Mouse (Mus musculus) embryonic facial prominence, embryonic 11.5 days (tissue): ENCODE measurements around the gene Slc11a1. TPM values are rescaled to one million over a fixed set of nuclear protein-coding genes. Genes with fewer than 3 reads are reported as not detected.
"Not testable (repeated sequence)": the region's sequence is repeated elsewhere in the genome, so short reads cannot be mapped to it uniquely, and the experiment has no call there.

Source experiments
- ATAC-seq: fragments of 200-750 bp; cut with Nextera tagmentation; replicated peaks from 2 replicates; pipeline ENCODE4 v1.8.0; 2017; ENCODE audit warnings: low read depth; ENCODE audit not compliant: insufficient number of reproducible peaks, low FRiP score, low TSS enrichment
- DNase-seq: peaks from one replicate; pipeline ENCODE4 v3.0.0-alpha.2; 2015; ENCODE audit warnings: low spot score
- H3K27ac ChIP-seq: fragments of 300-500 bp; sonication (generic); replicated peaks from 2 replicates; pipeline ENCODE4 v1.5.1; 2014; ENCODE audit warnings: mild to moderate bottlenecking, low read depth, low read length, control low read depth
- H3K27me3 ChIP-seq: fragments of 300-500 bp; sonication (generic); 2 replicates; pipeline ENCODE4 v1.6.1; 2014; ENCODE audit warnings: mild to moderate bottlenecking, low read length, moderate library complexity, mixed read lengths; ENCODE audit not compliant: control insufficient read depth, insufficient read depth
- H3K36me3 ChIP-seq: fragments of 300-500 bp; sonication (generic); replicated peaks from 2 replicates; pipeline ENCODE4 v1.6.1; 2014; ENCODE audit warnings: low read depth, mild to moderate bottlenecking, low read length, moderate library complexity, mixed read lengths; ENCODE audit not compliant: control insufficient read depth, insufficient read depth
- H3K4me1 ChIP-seq: fragments of 300-500 bp; sonication (generic); 2 replicates; pipeline ENCODE4 v1.6.1; 2014; ENCODE audit warnings: low read length, mixed read lengths; ENCODE audit not compliant: control insufficient read depth, insufficient read depth
- H3K4me2 ChIP-seq: fragments of 300-500 bp; sonication (generic); 2 replicates; pipeline ENCODE4 v1.6.1; 2014; ENCODE audit warnings: low read depth, mild to moderate bottlenecking, control low read depth, low read length, moderate library complexity
- H3K4me3 ChIP-seq: fragments of 300-500 bp; sonication (generic); 2 replicates; pipeline ENCODE4 v1.5.1; 2014; ENCODE audit warnings: low read depth, low read length, control low read depth
- H3K9ac ChIP-seq: fragments of 300-500 bp; sonication (generic); replicated peaks from 2 replicates; pipeline ENCODE4 v1.6.1; 2014; ENCODE audit warnings: mild to moderate bottlenecking, control low read depth, low read length
- H3K9me3 ChIP-seq: fragments of 300-500 bp; sonication (generic); replicated peaks from 2 replicates; pipeline ENCODE4 v1.6.1; 2016; ENCODE audit warnings: mild to moderate bottlenecking, low read length, inconsistent platforms, mixed read lengths; ENCODE audit not compliant: control insufficient read depth
- WGBS: fragments of 180-500 bp; shearing (Covaris S2); extraction: QIAGEN DNeasy Blood & Tissue Kit; methylation state at CpG from one replicate; pipeline ENCODE4 v1.1.7; 2014; 5-methylcytosine and 5-hydroxymethylcytosine counted together
- polyA plus RNA-seq: library from polyadenylated mRNA; unstranded; fragments of >200 nt; fragmentation: Nextera tagmentation; extraction: Ambion mirVana; gene quantifications from 2 replicates; pipeline ENCODE4 v1.2.1, GENCODE M21; 2014

The Slc11a1 gene
- polyA plus RNA-seq, 1 experiment from 2014 or later, result 2.4 TPM

GRCm38 (mm10) chr1:74335436-74336170 lies 39.4 kb upstream of the Slc11a1 start:
- WGBS, result 80% methylated on average over 6 of the region's 6 CpGs
- Histone ChIP-seq H3K4me3 (no peak overlapping the region), H3K4me2 (no peak overlapping the region), H3K9me3 (no peaks in the 10 kb centered on the region), H3K36me3 (no peaks in the 10 kb centered on the region), H3K4me1 (no peaks in the 10 kb centered on the region), H3K9ac (no peak overlapping the region), H3K27ac (no peak overlapping the region), H3K27me3 (no peaks in the 10 kb centered on the region)
- ATAC-seq (no peak), DNase-seq (no peak)

GRCm38 (mm10) chr1:74337241-74337771 lies 37.7 kb upstream of the Slc11a1 start:
- H3K27ac ChIP-seq, result no peak overlapping the region
- no peak for DNase-seq
- 82% methylated on average over 3 of the region's 3 CpGs for WGBS

GRCm38 (mm10) chr1:74338013-74338412 lies 37.0 kb upstream of the Slc11a1 start:
- Histone ChIP-seq H3K36me3 (no peaks in the 10 kb centered on the region), H3K9me3 (no peaks in the 10 kb centered on the region), H3K4me3 (no peak overlapping the region), H3K4me1 (no peaks in the 10 kb centered on the region), H3K4me2 (no peak overlapping the region), H3K27ac (no peak overlapping the region), H3K27me3 (no peaks in the 10 kb centered on the region), H3K9ac (no peak overlapping the region)
- DNase-seq (no peak), ATAC-seq (no peak)
- WGBS, result 83% methylated on average over 5 of the region's 5 CpGs

More at GRCm38 (mm10) chr1:74337241-74337771, 37.7 kb upstream of the Slc11a1 start:
- Histone ChIP-seq H3K36me3 (no peaks in the 10 kb centered on the region), H3K4me1 (no peaks in the 10 kb centered on the region), H3K4me3 (no peak overlapping the region), H3K9ac (no peak overlapping the region), H3K4me2 (no peak overlapping the region), H3K27me3 (no peaks in the 10 kb centered on the region), H3K9me3 (no peaks in the 10 kb centered on the region)
- no peak for ATAC-seq

- no peak overlapping the region for H3K4me2 ChIP-seq
- 68% methylated on average over 4 of the region's 4 CpGs for WGBS
- ATAC-seq, result no peak
- H3K27ac ChIP-seq, result no peak overlapping the region
- H3K36me3 ChIP-seq, result no peaks in the 10 kb centered on the region
- no peak overlapping the region for H3K9ac ChIP-seq
- no peaks in the 10 kb centered on the region for H3K4me1 ChIP-seq
- no peak overlapping the region for H3K4me3 ChIP-seq
- no peak for DNase-seq
- no peaks in the 10 kb centered on the region for H3K27me3 ChIP-seq
- no peaks in the 10 kb centered on the region for H3K9me3 ChIP-seq
Measured at GRCm38 (mm10) chr1:74338626-74339025, 36.4 kb upstream of the Slc11a1 start.

- Histone ChIP-seq H3K27me3 (no peaks in the 10 kb centered on the region), H3K36me3 (no peaks in the 10 kb centered on the region), H3K4me3 (no peak overlapping the region), H3K27ac (no peak overlapping the region), H3K4me1 (no peaks in the 10 kb centered on the region), H3K9ac (no peak overlapping the region), H3K9me3 (no peaks in the 10 kb centered on the region), H3K4me2 (no peak overlapping the region)
- no peak for DNase-seq
- WGBS, result 88% methylated on average over 9 of the region's 9 CpGs
- ATAC-seq, result no peak
Measured at GRCm38 (mm10) chr1:74339917-74340316, 35.1 kb upstream of the Slc11a1 start.

GRCm38 (mm10) chr1:74340361-74340764 lies 34.6 kb upstream of the Slc11a1 start:
- Histone ChIP-seq H3K27ac (no peak overlapping the region), H3K4me1 (no peaks in the 10 kb centered on the region), H3K9me3 (no peaks in the 10 kb centered on the region), H3K4me3 (no peak overlapping the region), H3K4me2 (no peak overlapping the region), H3K9ac (no peak overlapping the region), H3K36me3 (no peaks in the 10 kb centered on the region), H3K27me3 (no peaks in the 10 kb centered on the region)
- WGBS, result 92% methylated on average over 6 of the region's 6 CpGs
- ATAC-seq, result no peak
- no peak for DNase-seq

GRCm38 (mm10) chr1:74340992-74341391 lies 34.0 kb upstream of the Slc11a1 start:
- not testable (repeated sequence) for H3K4me3 ChIP-seq, H3K9ac ChIP-seq, H3K4me1 ChIP-seq, H3K36me3 ChIP-seq, DNase-seq, H3K27ac ChIP-seq, H3K9me3 ChIP-seq, H3K27me3 ChIP-seq, H3K4me2 ChIP-seq, ATAC-seq
- WGBS, result 93% methylated on average over 4 of the region's 4 CpGs

GRCm38 (mm10) chr1:74341898-74342297 lies 33.1 kb upstream of the Slc11a1 start:
- H3K27ac ChIP-seq, result no peak overlapping the region
- no peak overlapping the region for H3K9ac ChIP-seq
- H3K4me3 ChIP-seq, result no peak overlapping the region
- no peaks in the 10 kb centered on the region for H3K27me3 ChIP-seq
- no peaks in the 10 kb centered on the region for H3K36me3 ChIP-seq
- H3K4me1 ChIP-seq, result no peaks in the 10 kb centered on the region
- ATAC-seq (no peak), DNase-seq (no peak)
- H3K4me2 ChIP-seq, result no peak overlapping the region
- no peaks in the 10 kb centered on the region for H3K9me3 ChIP-seq
- 88% methylated on average over 7 of the region's 7 CpGs for WGBS
